Mouse (Mus musculus) ES-Bruce4 (cell line): ENCODE measurements around the gene Ppie.

Experiments
- CTCF ChIP-seq: IDR thresholded peaks from one replicate; pipeline ENCODE4 v1.8.1; 2011; ENCODE audit warnings: low read depth, low read length
- POLR2A ChIP-seq: IDR thresholded peaks from one replicate; pipeline ENCODE4 v1.8.1; 2011; ENCODE audit warnings: low read length; ENCODE audit not compliant: insufficient read depth

GRCm38 (mm10) chr4:123105451-123105790, 34.3 kb downstream of the Ppie start:
- TF ChIP-seq CTCF (no peak), POLR2A (no peak)
